Mouse (Mus musculus) liver, adult 2 months (tissue): ENCODE results near the gene Itih3.

Source experiments
- CTCF ChIP-seq: fragments of 200-500 bp; IDR thresholded peaks from 2 replicates; pipeline ENCODE4 v1.5.1; 2011; ENCODE audit warnings: low read depth, low read length, control low read depth
- POLR2A ChIP-seq: fragments of 200-500 bp; IDR thresholded peaks from 2 replicates; pipeline ENCODE4 v1.6.1; 2011; ENCODE audit warnings: low read length, control low read depth; ENCODE audit not compliant: insufficient read depth; ENCODE audit errors: extremely low read depth

- TF ChIP-seq CTCF (peak; percentile 79), POLR2A (peak; percentile 68; the same call in 1 of the 2 replicates)
Observed at GRCm38 (mm10) chr14:30888271-30888732, 35.3 kb downstream of the Itih3 start.
